Mouse (Mus musculus) lung, adult 2 months (tissue): Measurements from ENCODE around the gene Arhgap6. TPM values are rescaled to one million over a fixed set of nuclear protein-coding genes. Genes with fewer than 3 reads are reported as not detected.

ENCODE experiments used
- DNase-seq: peaks from one replicate; pipeline ENCODE4 v3.0.0; 2022
- H3K4me1 ChIP-seq: fragments of 200-500 bp; 2 replicates; pipeline ENCODE4 v1.6.1; 2011; ENCODE audit warnings: low read length; ENCODE audit not compliant: control insufficient read depth, insufficient read depth
- H3K4me3 ChIP-seq: fragments of 200-500 bp; replicated peaks from 2 replicates; pipeline ENCODE3; 2011; ENCODE audit warnings: low read depth, mild to moderate bottlenecking, control low read depth, low read length; ENCODE audit errors: extremely low read depth
- CTCF ChIP-seq: fragments of 200-500 bp; IDR thresholded peaks from 2 replicates; pipeline ENCODE4 v1.5.1; 2011; ENCODE audit warnings: mild to moderate bottlenecking, low read length, control low read depth; ENCODE audit not compliant: insufficient read depth
- POLR2A ChIP-seq: fragments of 200-500 bp; IDR thresholded peaks from 2 replicates; pipeline ENCODE4 v1.6.1; 2011; ENCODE audit warnings: low read depth, mild to moderate bottlenecking, control low read depth, low read length, borderline replicate concordance; ENCODE audit errors: extremely low read depth
- WGBS: fragments of 180-500 bp; shearing (Covaris S2); methylation state at CpG from one replicate; pipeline ENCODE4 v1.1.7; 2018; 5-methylcytosine and 5-hydroxymethylcytosine counted together
- polyA plus RNA-seq: library from polyadenylated mRNA; depleted of rRNA; stranded (reverse); fragments of >200 nt; gene quantifications from 2 replicates; pipeline ENCODE4 v1.2.3, GENCODE M21; 2012; rRNA removed

Arhgap6 gene
- polyA plus RNA-seq, 1 experiment, result 8.4 TPM

- Histone ChIP-seq H3K4me3 (no peak overlapping the region), H3K4me1 (no peaks in the 10 kb centered on the region)
- TF ChIP-seq POLR2A, result no peak
- TF ChIP-seq CTCF, result no peak
- 66% methylated on average over 3 of the region's 3 CpGs for WGBS
- no peak for DNase-seq
These were observed 543.3 kb downstream of the Arhgap6 start for GRCm38 (mm10) chrX:169338213-169338612.

Other genes with a start within 250 kb of the Arhgap6 start
- 0.01 TPM in 1 of 2 replicates, not detected in the other for gene Frmpd4, start 217.9 kb upstream of the Arhgap6 start, polyA plus RNA-seq
- gene Msl3, start 121.2 kb upstream of the Arhgap6 start, polyA plus RNA-seq, result 10.4 and 13.3 TPM in 2 replicates